Mouse (Mus musculus) embryonic facial prominence, embryonic 13.5 days (tissue): Measurements from ENCODE around the gene Fhdc1. TPM values are rescaled to one million over a fixed set of nuclear protein-coding genes. Genes with fewer than 3 reads are reported as not detected.
A peak's percentile ranks its signal among the peaks of the same experiment; 100 is the strongest.

ENCODE experiments used
- ATAC-seq: fragments of 200-750 bp; cut with Nextera tagmentation; 2 replicates; pipeline ENCODE4 v1.8.0; 2017; ENCODE audit warnings: low read depth; ENCODE audit not compliant: insufficient number of reproducible peaks, insufficient read depth, low FRiP score, low TSS enrichment
- H3K27ac ChIP-seq: fragments of 300-500 bp; sonication (generic); 2 replicates; pipeline ENCODE4 v1.5.1; 2015; ENCODE audit warnings: moderate library complexity, mild to moderate bottlenecking, inconsistent platforms
- H3K27me3 ChIP-seq: fragments of 300-500 bp; sonication (generic); 2 replicates; pipeline ENCODE4 v1.6.1; 2015; ENCODE audit warnings: mild to moderate bottlenecking, inconsistent platforms
- H3K36me3 ChIP-seq: fragments of 300-500 bp; sonication (generic); 2 replicates; pipeline ENCODE4 v1.6.1; 2015; ENCODE audit warnings: mild to moderate bottlenecking, inconsistent platforms
- H3K4me1 ChIP-seq: fragments of 300-500 bp; sonication (generic); 2 replicates; pipeline ENCODE4 v1.6.1; 2015; ENCODE audit warnings: inconsistent platforms
- H3K4me2 ChIP-seq: fragments of 300-500 bp; sonication (generic); 2 replicates; pipeline ENCODE4 v1.6.1; 2015; ENCODE audit warnings: moderate library complexity, mild to moderate bottlenecking, inconsistent platforms
- H3K4me3 ChIP-seq: fragments of 300-500 bp; sonication (generic); 2 replicates; pipeline ENCODE4 v1.5.1; 2015; ENCODE audit warnings: mild to moderate bottlenecking, inconsistent platforms
- H3K9ac ChIP-seq: fragments of 300-500 bp; sonication (generic); 2 replicates; pipeline ENCODE4 v1.6.1; 2015; ENCODE audit warnings: mild to moderate bottlenecking, inconsistent platforms
- H3K9me3 ChIP-seq: fragments of 300-500 bp; sonication (generic); 2 replicates; pipeline ENCODE4 v1.6.1; 2016; ENCODE audit warnings: inconsistent platforms
- WGBS: fragments of 180-500 bp; shearing (Covaris S2); methylation state at CpG from one replicate; pipeline ENCODE4 v1.1.7; 2015; ENCODE audit warnings: mixed read lengths; 5-methylcytosine and 5-hydroxymethylcytosine counted together
- polyA plus RNA-seq: library from polyadenylated mRNA; unstranded; fragments of >200 nt; fragmentation: Nextera tagmentation; extraction: Ambion mirVana; gene quantifications from 2 replicates; pipeline ENCODE4 v1.2.1, GENCODE M21; 2015

Fhdc1 gene
- polyA plus RNA-seq, 1 experiment from 2014 or later, result 5.9 TPM

DNA sequence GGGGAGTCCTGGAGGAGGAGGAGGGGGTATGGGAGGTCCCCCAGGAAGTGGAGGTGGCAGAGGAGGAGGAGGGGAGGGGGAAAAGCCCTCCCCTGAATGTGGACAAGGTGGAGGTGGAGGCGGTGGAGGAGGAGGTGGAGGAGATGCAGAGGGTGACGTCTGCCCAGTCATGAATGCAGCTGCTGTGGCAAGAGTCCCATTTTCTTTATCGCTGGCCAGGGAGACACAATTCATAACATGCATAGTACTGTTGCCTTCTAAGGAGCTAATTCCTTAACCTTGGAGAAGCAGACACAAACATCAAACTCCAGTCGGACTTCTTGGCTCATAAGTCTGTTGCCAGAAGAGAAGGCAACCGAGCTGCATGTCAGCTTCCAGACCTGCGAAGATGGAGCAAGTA lies 5.8 kb downstream of the Fhdc1 start:
- no peak overlapping the region for H3K4me2 ChIP-seq
- no peak for ATAC-seq
- WGBS, result 84% methylated on average over 6 of the region's 6 CpGs
- peaks cover 37% of the 10 kb centered on the region for H3K4me1 ChIP-seq
- no peak overlapping the region for H3K4me3 ChIP-seq
- no peak overlapping the region for H3K9ac ChIP-seq
- H3K27ac ChIP-seq, result no peak overlapping the region
- H3K36me3 ChIP-seq, result no peaks in the 10 kb centered on the region
- H3K27me3 ChIP-seq, result peaks cover 28% of the 10 kb centered on the region
- H3K9me3 ChIP-seq, result no peaks in the 10 kb centered on the region

DNA sequence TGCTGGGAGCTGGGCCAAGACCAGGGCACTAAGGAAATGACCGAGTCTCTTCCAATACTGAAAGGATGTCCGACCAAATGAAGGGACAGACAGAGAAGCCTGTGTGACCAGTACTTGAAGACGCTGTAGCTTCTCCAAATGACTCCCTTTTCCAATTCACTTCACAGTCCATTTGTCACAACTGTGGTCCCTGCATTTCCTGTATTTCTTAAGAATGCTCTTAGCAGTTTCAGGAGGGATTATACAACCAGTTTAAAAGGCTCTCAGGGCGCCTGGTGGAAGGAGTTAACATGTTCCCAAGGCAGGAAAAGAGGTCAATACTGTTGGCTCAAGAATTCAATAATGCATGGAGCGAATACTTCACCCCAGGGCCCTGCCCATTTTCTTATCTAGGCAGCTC lies 7.3 kb downstream of the Fhdc1 start:
- peaks cover 14% of the 10 kb centered on the region for H3K27me3 ChIP-seq
- H3K4me1 ChIP-seq, result peaks cover 29% of the 10 kb centered on the region
- 63% methylated on average over 5 of the region's 5 CpGs for WGBS
- H3K4me3 ChIP-seq, result no peak overlapping the region
- H3K27ac ChIP-seq, result peak overlapping the region; percentile 39; the same call in 1 of the 2 replicates
- H3K9ac ChIP-seq, result no peak overlapping the region; the same call in 1 of the 2 replicates
- H3K4me2 ChIP-seq, result peak overlapping the region; percentile 20; the same call in 1 of the 2 replicates
- H3K9me3 ChIP-seq, result no peaks in the 10 kb centered on the region
- ATAC-seq, result no peak
- no peaks in the 10 kb centered on the region for H3K36me3 ChIP-seq

DNA sequence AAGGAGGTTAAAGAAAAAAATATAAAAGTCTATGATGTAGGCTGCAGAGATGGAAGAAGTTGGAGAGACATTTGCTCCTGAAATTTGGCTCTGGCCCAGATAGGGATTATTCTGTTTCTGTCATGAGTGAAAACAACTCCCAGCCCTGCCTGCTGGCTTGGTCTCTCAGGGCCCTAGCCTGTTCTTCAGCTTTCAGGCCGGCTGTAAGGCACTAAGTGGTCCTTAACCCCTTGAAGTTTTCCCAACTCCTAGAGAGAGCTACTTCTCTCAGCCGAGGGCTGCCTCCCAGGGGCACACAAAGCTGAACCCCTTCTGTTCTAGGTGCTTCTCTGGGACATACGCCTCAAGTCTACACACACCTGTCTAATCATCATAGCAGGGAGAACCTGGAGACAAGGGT lies 7.7 kb downstream of the Fhdc1 start:
- Histone ChIP-seq H3K4me1 (peaks cover 34% of the 10 kb centered on the region), H3K4me3 (no peak overlapping the region), H3K36me3 (no peaks in the 10 kb centered on the region), H3K4me2 (peak overlapping the region; percentile 20; the same call in 1 of the 2 replicates), H3K27me3 (peaks cover 9% of the 10 kb centered on the region), H3K9ac (no peak overlapping the region; the same call in 1 of the 2 replicates), H3K27ac (peak overlapping the region; percentile 39; the same call in 1 of the 2 replicates), H3K9me3 (no peaks in the 10 kb centered on the region)
- WGBS, result 39% methylated on average over 3 of the region's 3 CpGs
- no peak for ATAC-seq

DNA sequence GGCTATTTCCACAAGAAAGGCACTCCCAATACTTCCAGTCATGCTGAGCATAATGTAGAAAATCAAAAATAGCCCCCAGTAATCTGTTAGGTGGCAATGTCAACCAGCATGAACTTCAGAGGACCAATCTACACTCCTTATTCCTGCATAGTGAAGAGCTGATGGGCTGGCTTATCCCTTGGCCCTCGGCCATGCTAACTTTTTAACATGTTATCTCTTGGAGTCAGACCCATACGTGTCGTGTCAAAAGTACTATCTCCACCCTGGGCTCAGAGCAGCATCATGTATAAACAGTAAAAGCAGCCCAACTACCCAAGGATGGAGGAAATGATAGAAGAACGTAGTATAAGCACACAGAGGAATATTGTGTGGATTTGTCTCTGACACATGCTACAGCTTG lies 9.1 kb downstream of the Fhdc1 start:
- no peak overlapping the region for H3K4me2 ChIP-seq
- no peak overlapping the region for H3K4me3 ChIP-seq
- H3K9me3 ChIP-seq, result no peaks in the 10 kb centered on the region
- H3K36me3 ChIP-seq, result no peaks in the 10 kb centered on the region
- no peak overlapping the region for H3K27ac ChIP-seq
- 91% methylated on average over 4 of the region's 4 CpGs for WGBS
- H3K9ac ChIP-seq, result no peak overlapping the region
- H3K4me1 ChIP-seq, result peaks cover 37% of the 10 kb centered on the region
- no peaks in the 10 kb centered on the region for H3K27me3 ChIP-seq
- ATAC-seq, result no peak

DNA sequence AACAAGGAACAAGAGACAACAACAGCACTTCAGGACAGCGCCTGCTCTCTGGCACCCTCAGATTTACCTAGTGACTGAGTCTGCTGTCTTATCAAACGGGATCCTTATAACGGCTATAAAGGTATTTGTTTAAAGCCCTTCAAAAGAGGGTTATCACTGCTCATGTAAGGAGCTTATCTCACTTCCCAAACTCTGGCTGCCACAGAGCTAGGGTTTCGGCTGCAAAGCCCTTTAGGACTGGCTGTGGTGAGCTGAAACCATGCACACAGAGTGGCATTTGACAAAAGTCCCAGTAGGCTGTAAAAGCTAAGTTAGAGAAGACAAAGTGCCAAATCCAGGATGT lies 12.1 kb downstream of the Fhdc1 start:
- WGBS, result 38% methylated on average over 4 of the region's 4 CpGs
- no peaks in the 10 kb centered on the region for H3K36me3 ChIP-seq
- no peak overlapping the region for H3K9ac ChIP-seq
- no peak overlapping the region for H3K4me3 ChIP-seq
- H3K4me2 ChIP-seq, result no peak overlapping the region
- ATAC-seq, result no peak
- no peak overlapping the region for H3K27ac ChIP-seq
- peaks cover 19% of the 10 kb centered on the region for H3K4me1 ChIP-seq
- H3K27me3 ChIP-seq, result no peaks in the 10 kb centered on the region
- no peaks in the 10 kb centered on the region for H3K9me3 ChIP-seq

DNA sequence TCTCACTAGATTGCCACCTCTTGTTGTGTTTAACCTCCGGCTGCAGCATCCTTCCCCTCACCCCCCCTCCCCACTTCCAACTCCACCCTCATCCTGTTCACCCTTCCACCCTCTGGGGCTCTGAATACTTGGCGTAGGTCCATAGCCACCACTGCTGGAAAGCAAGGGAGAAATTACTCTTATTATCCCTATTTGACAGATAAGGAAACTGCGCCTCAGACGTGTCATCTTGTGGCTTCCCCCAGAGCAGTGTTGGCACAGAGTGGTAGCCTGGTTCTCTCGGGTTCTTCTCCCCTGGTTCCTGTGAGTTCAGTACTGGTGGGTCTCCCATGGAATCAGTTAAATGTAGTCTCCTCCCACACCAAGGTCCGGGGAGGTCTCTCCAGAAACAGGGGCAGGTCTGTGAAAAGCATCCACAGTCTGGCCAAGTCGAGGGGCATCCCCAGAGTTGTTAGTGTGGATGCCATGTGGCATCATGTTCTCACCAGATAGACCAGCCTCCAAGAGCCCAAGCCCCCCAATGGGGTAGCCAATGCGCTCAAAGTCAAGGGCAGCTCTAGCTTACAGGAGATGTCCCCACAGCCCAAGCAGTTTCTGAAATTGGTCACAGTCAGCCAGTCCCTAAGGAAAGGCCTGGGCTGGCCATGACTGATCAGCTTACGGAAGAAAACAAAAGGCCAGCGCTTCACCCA lies 12.7 kb downstream of the Fhdc1 start:
- Histone ChIP-seq H3K27ac (no peak overlapping the region), H3K9me3 (no peaks in the 10 kb centered on the region), H3K9ac (no peak overlapping the region), H3K36me3 (no peaks in the 10 kb centered on the region), H3K4me2 (no peak overlapping the region), H3K4me1 (peaks cover 14% of the 10 kb centered on the region), H3K4me3 (no peak overlapping the region), H3K27me3 (no peaks in the 10 kb centered on the region)
- ATAC-seq, result no peak
- WGBS, result 44% methylated on average over 10 of the region's 10 CpGs

DNA sequence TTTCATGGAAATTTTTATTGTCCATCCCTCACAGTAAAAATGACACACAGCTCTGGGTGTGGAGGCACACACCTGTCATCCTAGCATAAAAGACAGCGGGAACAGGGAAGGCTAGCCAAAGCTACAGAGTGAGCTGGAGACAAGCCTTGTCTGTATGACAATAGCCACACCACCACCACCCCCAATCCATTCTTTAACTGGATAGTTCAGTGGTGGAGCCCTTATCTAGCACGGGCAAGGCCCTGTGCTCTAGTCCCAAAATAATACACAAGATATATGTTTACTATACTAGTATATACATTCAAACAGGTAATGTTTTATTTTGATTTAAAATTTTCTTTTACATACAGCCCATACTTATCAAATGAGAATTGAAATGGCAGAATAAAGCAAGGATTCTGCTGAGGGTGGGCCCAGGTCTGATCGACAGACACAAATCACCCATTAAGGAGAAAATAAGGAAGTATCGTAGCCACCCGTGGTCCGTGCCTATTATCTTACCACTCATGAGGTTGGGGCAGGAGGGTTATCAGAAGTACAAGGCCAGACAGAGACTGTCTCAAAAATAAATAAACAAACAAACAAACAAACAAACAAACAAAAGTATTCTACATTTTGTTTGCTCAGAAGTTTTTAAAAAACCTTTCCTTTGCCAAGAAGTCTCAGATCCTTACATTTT lies 14.3 kb downstream of the Fhdc1 start:
- Histone ChIP-seq H3K4me2 (no peak overlapping the region), H3K4me3 (no peak overlapping the region), H3K4me1 (peaks cover 21% of the 10 kb centered on the region), H3K27me3 (no peaks in the 10 kb centered on the region), H3K9ac (no peak overlapping the region), H3K36me3 (no peaks in the 10 kb centered on the region), H3K9me3 (no peaks in the 10 kb centered on the region), H3K27ac (no peak overlapping the region)
- 79% methylated on average over 6 of the region's 6 CpGs for WGBS
- no peak for ATAC-seq

DNA sequence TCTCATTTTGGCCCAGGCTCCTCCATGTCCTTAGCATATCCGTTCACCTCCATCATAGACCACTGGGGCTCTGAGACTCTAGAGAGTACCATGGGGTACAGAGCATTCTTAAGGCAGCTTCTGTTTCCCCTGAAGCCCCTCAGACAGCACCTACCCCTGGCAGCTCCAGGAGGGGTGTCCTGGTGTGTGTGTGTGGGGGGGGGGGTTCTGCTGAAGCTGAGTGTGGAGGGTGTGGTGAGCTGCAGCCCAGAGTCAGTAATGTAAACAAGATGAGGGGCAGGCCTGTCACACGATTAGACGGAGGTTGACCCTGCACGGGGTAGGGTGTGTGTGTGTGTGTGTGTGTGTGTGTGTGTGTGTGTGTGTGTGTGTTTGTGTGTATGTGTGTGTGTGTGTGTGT lies 18.5 kb downstream of the Fhdc1 start:
- Histone ChIP-seq H3K4me2 (no peak overlapping the region), H3K4me3 (no peak overlapping the region), H3K9ac (no peak overlapping the region), H3K9me3 (no peaks in the 10 kb centered on the region), H3K36me3 (no peaks in the 10 kb centered on the region), H3K4me1 (peaks cover 16% of the 10 kb centered on the region), H3K27me3 (no peaks in the 10 kb centered on the region), H3K27ac (no peak overlapping the region)
- ATAC-seq, result no peak
- WGBS, result 16% methylated on average over 4 of the region's 4 CpGs

DNA sequence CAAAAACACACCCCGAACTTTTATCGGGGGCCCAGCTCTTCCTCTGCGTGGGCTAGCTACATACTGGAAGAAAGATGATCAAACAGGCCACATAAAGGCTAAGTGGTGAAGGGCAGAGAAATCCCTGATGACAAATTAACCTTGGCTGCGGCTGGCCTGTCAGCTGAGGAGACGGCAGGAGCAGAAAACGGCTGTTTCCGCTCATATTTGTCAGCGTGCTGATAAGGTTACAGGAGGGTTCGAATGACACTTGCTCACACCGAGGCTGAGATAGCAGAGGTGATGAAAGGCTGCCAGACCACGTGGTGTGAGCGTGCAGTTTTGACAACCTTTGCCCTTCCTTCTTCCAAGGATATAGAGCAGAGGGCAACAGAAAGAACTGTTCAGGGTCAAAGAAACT lies 19.3 kb downstream of the Fhdc1 start:
- Histone ChIP-seq H3K9ac (no peak overlapping the region), H3K4me1 (peaks cover 20% of the 10 kb centered on the region), H3K4me2 (no peak overlapping the region), H3K36me3 (no peaks in the 10 kb centered on the region), H3K27ac (no peak overlapping the region), H3K27me3 (no peaks in the 10 kb centered on the region), H3K9me3 (no peaks in the 10 kb centered on the region), H3K4me3 (no peak overlapping the region)
- 14% methylated on average over 12 of the region's 12 CpGs for WGBS
- ATAC-seq, result no peak

DNA sequence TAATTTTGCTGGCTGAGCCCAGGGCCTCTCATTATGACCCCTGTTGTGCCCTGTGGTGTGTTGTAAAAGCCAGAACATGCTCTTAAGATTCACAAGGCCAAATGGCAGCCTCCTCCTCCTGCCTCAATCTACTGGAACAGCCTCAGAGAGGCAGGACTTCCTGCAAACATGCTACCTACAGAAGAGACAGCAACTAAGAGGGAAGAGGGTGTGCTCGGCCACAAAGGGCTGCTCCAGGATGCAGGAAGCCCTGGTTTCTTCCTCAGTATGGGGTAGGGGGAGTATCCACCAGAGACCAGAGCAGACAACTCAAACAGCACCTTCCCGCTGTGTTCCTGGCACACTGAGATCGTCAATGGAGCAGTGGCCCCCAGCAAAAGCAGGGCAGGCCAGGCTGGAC lies 19.7 kb downstream of the Fhdc1 start:
- Histone ChIP-seq H3K4me1 (peaks cover 24% of the 10 kb centered on the region), H3K9me3 (no peaks in the 10 kb centered on the region), H3K4me2 (no peak overlapping the region), H3K27ac (no peak overlapping the region), H3K27me3 (no peaks in the 10 kb centered on the region), H3K36me3 (no peaks in the 10 kb centered on the region), H3K4me3 (no peak overlapping the region), H3K9ac (no peak overlapping the region)
- WGBS, result 24% methylated on average over 3 of the region's 3 CpGs
- ATAC-seq, result no peak

DNA sequence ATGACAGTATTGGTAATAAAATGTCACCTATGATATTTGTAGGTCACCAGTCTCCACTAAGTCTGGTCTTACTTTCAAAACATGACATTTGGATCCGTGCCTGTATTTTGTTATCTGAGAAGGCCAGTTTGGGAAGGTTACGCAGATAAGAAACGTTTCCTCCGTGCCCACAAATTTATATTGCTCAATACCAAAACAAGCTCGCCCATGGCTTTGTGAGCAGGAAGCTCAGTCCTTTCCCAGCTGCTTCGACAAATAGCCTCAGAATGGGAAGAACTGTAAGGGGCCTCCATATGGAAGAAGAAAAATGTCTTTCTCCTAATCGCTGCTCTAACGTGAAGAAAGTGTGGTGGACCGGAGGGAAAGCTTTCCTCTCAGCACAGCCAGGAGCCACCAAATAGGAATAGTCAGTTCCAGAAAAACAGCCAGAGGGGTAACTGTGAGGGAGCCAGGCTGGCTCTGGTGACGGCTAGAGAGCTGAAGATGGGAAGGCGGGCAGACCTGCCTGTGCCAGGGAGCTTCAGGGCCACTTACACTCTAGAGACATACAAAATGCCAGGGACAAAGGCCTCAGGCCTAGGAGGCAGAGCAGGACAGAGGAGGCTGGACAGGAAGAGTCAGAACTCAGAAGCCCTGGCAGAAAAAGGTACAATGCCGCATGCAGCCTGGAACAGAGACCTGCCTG lies 24.4 kb downstream of the Fhdc1 start:
- no peak for ATAC-seq
- Histone ChIP-seq H3K9ac (no peak overlapping the region), H3K36me3 (no peaks in the 10 kb centered on the region), H3K27me3 (no peaks in the 10 kb centered on the region), H3K4me2 (no peak overlapping the region), H3K4me3 (no peak overlapping the region), H3K4me1 (peaks cover 15% of the 10 kb centered on the region), H3K27ac (no peak overlapping the region), H3K9me3 (no peaks in the 10 kb centered on the region)
- WGBS, result 63% methylated on average over 12 of the region's 12 CpGs

DNA sequence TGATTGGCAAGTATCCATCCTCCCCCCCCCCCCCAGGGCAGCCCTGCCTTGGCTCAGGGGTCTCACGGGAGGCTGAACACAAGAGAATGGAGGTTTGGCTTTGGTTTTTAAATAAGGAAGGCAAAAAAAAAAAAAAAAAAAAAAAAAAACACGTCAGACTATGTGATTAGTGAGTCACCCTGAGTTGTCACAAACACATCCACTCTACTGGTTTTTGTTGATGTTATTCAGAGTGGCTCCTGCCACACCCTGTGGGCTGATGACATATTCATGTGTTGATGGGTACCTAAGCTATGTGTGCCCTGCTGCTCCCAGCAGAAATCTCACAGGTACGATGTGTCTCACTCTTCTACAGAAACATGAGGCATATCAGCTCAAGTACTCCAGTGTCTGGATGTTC lies 29.6 kb downstream of the Fhdc1 start:
- Histone ChIP-seq H3K27ac (no peak overlapping the region), H3K4me1 (peaks cover 14% of the 10 kb centered on the region), H3K4me2 (no peak overlapping the region), H3K36me3 (no peaks in the 10 kb centered on the region), H3K4me3 (no peak overlapping the region), H3K9me3 (no peaks in the 10 kb centered on the region), H3K9ac (no peak overlapping the region), H3K27me3 (peaks cover 4% of the 10 kb centered on the region; the same call in 1 of the 2 replicates)
- WGBS, result 56% methylated on average over 3 of the region's 3 CpGs
- no peak for ATAC-seq
